Mouse (Mus musculus) adrenal gland, adult 18-20 months (tissue): ENCODE measurements around the gene Kcnc3. TPM values are rescaled to one million over a fixed set of nuclear protein-coding genes. Genes with fewer than 3 reads are reported as not detected.
A peak's percentile ranks its signal among the peaks of the same experiment; 100 is the strongest.

Experiments
- DNase-seq, 2 experiments: peaks; one replicate each; pipeline ENCODE4 v3.0.0; 2021 to 2022; ENCODE audit warnings: low spot score in 2 of 2
- total RNA-seq, 2 experiments: library from RNA; stranded (reverse); gene quantifications; 1 replicate in 1 of 2; 2 replicates in 1 of 2; pipeline ENCODE4 v1.2.3; 2021

Gene Kcnc3
- total RNA-seq, 2 experiments from 2014 or later = 4.0 to 5.6 TPM

DNA sequence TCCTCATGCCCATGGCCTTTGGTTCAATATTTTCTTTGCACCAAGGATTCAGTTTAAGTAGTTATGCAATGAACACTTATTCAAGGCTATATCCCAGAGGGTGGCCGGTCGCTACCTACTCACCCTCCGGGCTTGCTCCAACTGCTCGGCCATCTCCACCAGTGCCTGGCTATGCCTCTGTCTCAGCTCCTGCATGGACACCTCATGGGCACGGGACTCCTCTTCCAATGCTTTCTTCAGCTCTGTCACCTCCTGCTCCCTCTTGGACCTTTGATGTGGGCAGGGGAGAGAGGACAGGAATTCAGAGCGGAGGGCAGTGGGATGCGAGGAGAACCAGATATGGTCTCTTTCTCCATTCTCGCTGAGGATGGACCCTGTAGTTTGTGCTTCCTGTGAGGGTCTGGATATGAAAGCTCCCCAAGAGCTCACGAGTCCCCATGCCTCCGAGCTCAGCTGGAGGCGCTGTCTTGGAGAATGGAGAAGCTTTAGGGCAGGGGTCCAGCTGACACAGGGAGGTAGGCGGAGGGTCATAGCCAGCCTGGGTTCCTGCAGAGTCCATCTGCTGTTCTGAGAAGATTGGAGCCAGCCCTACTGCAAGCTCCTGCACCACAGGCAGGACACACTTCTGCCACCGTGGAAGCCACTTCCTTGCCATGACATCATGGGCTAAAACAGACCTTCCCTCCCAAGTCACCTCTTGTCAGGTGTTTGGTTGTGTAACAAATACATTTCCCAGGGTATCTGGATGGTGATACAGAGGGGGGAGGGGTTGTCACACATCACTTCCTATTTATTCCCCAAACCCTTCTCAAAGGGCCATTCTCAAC is 35.0 kb downstream of the Kcnc3 start:
- no peak for DNase-seq

- DNase-seq = no peak
Measured at GRCm38 (mm10) chr7:44626068-44626385, 35.6 kb downstream of the Kcnc3 start.

DNA sequence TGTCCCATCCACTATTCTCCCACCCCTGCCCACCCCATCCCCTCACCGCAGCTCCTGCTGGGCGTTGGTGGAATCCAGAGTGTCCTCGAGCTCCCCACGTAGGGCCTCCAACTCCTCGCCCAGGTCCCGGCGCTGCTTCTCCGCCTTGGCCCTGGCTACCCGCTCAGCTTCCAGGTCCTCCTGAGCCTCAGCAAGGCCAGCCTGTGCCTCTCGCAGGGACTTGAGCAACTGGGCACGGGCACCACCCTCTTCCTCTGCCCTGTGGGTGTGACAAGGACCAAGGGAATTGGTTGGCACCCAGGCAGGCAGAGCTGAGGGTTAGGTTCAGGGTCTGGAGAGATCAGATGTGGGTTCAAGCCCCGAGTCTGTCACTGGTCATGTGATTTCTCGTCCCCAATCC is 36.5 kb downstream of the Kcnc3 start:
- no peak for DNase-seq

- no peak for DNase-seq
Measured at GRCm38 (mm10) chr7:44628402-44629034, 38.1 kb downstream of the Kcnc3 start.

DNA sequence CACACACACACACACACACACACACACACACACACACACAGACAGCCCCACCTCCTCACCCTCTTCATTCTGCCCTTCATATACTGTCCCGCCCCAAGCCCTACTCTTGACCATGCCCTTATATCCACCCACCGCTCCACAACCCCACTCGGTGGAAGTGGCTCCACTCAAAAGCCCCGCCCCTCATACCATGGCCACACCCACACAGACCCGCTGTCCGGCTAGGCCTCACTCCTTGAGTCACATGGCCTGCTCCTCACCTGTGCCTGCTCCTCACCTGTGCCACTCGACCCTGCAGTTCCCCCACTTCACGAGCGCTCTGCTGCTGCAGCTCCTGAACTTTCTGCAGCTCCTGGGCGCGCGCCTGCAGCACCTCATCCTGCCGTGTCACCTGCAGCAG is 40.0 kb downstream of the Kcnc3 start:
- DNase-seq = no peak

DNA sequence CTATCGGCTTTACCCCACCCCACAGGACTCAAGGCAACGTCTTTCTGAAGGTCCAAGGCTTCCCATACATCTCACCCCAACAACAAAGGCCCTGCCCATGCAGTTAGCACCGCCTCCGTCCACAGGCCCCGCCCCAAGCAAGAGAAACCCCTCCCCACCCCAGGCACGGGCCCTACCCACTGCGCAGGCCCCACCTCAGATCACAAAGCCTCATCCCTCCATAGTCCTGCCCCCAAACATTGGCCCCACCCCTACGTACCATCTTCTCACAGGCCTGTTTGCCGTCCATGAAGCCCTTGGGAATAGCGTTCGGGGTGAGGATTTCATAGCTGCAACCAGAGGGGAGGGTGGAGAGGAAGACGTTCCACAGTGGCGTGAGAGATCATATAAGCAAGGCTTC is 42.2 kb downstream of the Kcnc3 start:
- DNase-seq = no peak

- no peak for DNase-seq
Measured at GRCm38 (mm10) chr7:44633407-44633806, 42.9 kb downstream of the Kcnc3 start.

DNA sequence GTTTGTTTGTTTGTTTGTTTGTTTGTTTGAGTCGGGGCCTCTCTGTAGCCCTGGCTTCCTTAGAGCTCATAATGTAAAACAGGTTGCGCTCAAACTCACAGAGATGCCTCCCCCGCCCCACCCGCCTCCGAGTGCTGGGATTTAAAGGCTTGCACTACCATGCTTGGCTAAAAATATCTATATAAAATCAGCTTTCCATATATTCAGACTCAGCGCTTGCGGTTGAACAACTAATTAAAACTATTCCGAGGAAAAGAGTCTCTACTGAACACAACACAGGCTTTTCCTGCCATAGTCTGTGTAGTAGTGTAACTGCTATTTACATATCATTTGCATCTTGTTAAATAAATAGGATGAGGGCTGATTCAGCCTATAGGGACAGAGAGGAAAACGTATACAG is 46.2 kb downstream of the Kcnc3 start:
- DNase-seq = no peak

GRCm38 (mm10) chr7:44638663-44639062 is 48.2 kb downstream of the Kcnc3 start:
- DNase-seq = no peak

DNA sequence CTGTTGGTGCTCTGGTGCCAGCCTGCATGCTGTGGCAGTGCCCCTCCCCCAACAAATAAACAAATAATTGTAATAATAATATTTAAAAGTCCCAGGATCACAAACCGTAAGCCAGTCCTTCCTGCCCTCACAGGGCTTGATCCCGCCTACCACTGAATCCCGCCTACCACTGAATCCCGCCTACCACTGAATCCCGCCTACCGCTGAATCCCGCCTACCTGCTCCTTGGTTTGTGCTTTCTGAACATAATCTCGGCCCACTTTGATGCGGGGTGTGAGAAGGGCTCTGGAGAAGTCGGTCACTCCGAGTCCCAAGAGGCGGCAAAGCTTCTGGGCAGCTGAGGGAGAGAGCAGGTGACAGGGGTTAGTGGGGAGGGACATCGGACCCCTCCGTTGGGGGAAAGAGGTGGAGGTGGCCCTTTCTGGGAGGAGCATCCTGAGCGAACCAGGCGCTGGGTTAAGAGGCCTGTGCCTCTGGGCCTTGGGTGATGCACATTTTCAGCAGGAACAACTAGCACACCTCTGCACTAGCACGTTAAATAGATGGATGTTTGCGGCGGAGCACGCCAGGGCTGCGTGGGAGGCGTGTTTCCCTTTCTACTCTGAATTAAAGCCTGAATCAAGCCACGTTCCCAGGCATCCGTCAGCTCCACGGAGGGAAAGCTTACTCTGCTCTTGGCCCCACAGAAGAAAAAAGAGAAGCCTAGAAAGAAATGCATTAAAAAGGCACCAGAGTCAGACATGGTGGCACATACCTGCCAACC is 50.6 kb downstream of the Kcnc3 start:
- no peak for DNase-seq

- peak; percentile 22 to 49 for DNase-seq
Measured at GRCm38 (mm10) chr7:44641887-44642286, 51.4 kb downstream of the Kcnc3 start.

- DNase-seq = no peak
Measured at GRCm38 (mm10) chr7:44645256-44645655, 54.8 kb downstream of the Kcnc3 start.

DNA sequence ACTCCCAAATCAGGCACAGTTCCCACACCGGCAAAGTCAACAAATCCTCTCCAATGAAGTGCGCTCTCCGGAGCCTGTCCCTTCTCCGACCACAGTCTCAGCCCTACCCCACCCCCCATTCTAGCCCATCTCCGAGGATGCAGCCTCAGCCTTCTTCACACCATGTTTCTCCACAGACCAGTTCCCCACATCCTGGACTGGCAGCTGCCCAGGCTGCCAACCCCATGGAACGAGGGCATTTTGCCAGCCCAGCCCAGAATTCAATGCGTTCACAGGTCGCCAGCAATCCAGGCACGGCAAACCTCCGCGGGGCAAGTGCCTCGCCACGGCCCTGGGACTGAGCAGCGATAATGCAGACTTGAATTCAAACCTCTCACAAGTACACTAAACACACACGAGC is 55.5 kb downstream of the Kcnc3 start:
- no peak for DNase-seq

DNA sequence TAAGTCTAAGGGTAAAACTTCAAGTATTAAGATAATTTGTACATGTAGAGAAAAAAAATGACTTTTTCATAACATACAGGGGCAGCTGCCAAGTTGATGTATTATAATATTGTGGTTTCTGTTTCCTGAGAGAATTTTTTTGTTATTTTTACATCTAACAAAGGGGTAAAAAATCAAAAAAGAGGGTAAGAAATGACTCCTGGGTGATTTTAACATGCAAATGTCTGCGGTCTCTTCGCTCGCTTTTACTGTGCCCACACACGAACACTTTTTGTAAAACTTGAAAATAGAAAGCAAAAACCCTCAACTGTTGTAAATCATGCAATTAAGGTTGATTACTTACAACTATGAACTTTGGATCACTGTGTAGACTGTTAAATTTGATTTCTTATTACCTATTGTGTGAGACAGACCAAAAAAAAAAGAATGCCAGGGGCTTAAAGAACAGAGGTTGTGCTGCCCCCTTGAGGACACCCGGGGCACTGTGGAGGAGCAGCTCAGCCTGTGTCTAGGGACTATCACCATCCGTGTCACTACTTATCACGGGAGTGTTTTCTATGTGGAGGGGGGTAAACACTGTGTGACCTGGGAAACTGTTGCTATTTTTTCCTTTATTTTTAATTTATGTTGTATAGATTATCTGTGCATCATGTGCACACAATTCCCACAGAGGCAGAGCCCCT is 56.7 kb downstream of the Kcnc3 start:
- peak; percentile 56 to 58 for DNase-seq

DNA sequence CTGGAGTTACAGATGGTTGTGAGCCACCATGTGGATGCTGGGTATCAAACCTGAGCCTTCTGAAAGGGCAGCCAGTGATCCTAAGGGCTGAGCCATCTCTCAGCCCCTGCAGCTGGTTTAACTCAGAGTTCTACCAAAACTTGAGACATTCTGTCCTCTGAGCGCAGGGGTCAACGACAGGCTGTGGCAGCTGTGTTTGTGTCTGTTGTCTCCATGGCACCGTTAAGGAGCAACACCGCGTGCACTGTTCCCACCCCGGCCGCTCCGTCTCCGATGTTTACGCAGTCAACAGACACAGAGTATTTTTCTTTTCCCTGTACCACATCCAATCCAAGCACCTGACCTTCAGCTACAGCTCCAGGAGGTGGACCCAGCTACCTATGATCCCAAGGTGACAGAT is 57.3 kb downstream of the Kcnc3 start:
- no peak for DNase-seq

DNA sequence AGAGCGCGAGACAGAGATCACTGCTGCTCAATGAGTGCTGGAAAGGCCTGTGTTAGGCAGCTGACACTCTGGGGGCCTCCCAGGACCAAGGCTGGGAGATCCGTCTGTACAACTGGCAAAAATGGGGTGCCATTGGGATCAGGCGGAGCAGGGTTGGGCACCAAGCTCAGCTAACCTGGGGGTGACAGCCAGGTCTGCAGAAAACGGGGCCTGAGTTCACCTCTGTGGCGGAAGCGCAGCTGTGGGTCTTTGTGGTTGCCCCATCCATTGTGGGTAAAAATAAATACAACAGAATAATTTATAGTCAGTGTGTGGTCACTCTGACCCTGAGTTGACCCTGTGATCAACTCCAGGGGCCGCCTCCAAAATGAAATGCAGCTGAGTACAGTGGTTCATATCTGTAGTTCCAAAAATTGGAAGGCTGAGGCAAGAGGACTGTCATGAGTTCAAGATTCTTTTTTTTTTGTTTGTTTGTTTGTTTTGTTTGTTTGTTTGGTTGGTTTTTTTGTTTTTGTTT is 58.7 kb downstream of the Kcnc3 start:
- DNase-seq = no peak

- peak; percentile 46 to 57 for DNase-seq
Measured at GRCm38 (mm10) chr7:44649990-44650389, 59.5 kb downstream of the Kcnc3 start.

GRCm38 (mm10) chr7:44651416-44651815 is 61.0 kb downstream of the Kcnc3 start:
- no peak for DNase-seq

- no peak for DNase-seq
Measured at GRCm38 (mm10) chr7:44653773-44654172, 63.3 kb downstream of the Kcnc3 start.
